Mouse (Mus musculus) ES-E14 (cell line): ENCODE results near the gene Aig1. TPM values are rescaled to one million over a fixed set of nuclear protein-coding genes. Genes with fewer than 3 reads are reported as not detected.

Experiments
- DNase-seq: peaks from one replicate; pipeline ENCODE4 v3.0.0-alpha.2; 2013; ENCODE audit warnings: low read depth, low spot score
- H3K27ac ChIP-seq: 2 replicates; pipeline ENCODE4 v1.5.1; 2012; ENCODE audit warnings: low read depth, mild to moderate bottlenecking, low read length, moderate library complexity, mixed read lengths; ENCODE audit not compliant: poor library complexity, insufficient read depth, severe bottlenecking
- H3K36me3 ChIP-seq: 2 replicates; pipeline ENCODE4 v1.6.1; 2012; ENCODE audit warnings: mild to moderate bottlenecking, low read length, moderate library complexity, mixed read lengths; ENCODE audit not compliant: control insufficient read depth, poor library complexity, insufficient read depth, severe bottlenecking
- H3K4me1 ChIP-seq, 2 experiments: fragments of 150-350 bp in 1 of 2; sonication (generic) in 1 of 2; 2 replicates each; pipeline ENCODE4 v1.6.1; 2012; ENCODE audit warnings: low read length in 2 of 2, mild to moderate bottlenecking in 1 of 2, mixed read lengths in 1 of 2; ENCODE audit not compliant: control insufficient read depth in 2 of 2, insufficient read depth in 2 of 2, poor library complexity in 1 of 2
- H3K4me3 ChIP-seq, 2 experiments: fragments of 150-350 bp in 1 of 2; sonication (generic) in 1 of 2; 2 replicates each; pipeline ENCODE4 v1.5.1; 2012; ENCODE audit warnings: low read length in 2 of 2, low read depth in 1 of 2, mild to moderate bottlenecking in 1 of 2, mixed read lengths in 1 of 2; ENCODE audit not compliant: insufficient read depth in 1 of 2, poor library complexity in 1 of 2, severe bottlenecking in 1 of 2
- H3K9ac ChIP-seq: 2 replicates; pipeline ENCODE4 v1.6.1; 2012; ENCODE audit warnings: low read depth, mild to moderate bottlenecking, low read length, mixed read lengths; ENCODE audit not compliant: poor library complexity, insufficient read depth, severe bottlenecking
- H3K9me3 ChIP-seq: fragments of 150-350 bp; sonication (generic); 2 replicates; pipeline ENCODE4 v1.6.1; 2012; ENCODE audit warnings: low read depth, mild to moderate bottlenecking, low read length; ENCODE audit not compliant: control insufficient read depth, insufficient read depth
- CHD2 ChIP-seq: IDR thresholded peaks from 2 replicates; pipeline ENCODE4 v1.6.1; 2014; ENCODE audit warnings: mild to moderate bottlenecking, low read depth, low read length, inconsistent platforms
- HCFC1 ChIP-seq: IDR thresholded peaks from 2 replicates; pipeline ENCODE4 v1.6.1; 2012; ENCODE audit warnings: low read length, inconsistent platforms, borderline replicate concordance; ENCODE audit not compliant: insufficient read depth
- MAFK ChIP-seq: IDR thresholded peaks from 2 replicates; pipeline ENCODE4 v1.6.1; 2014; ENCODE audit warnings: mild to moderate bottlenecking, low read depth, low read length, inconsistent platforms; ENCODE audit not compliant: insufficient read depth
- ZC3H11A ChIP-seq: IDR thresholded peaks from 2 replicates; pipeline ENCODE4 v1.6.1; 2012; ENCODE audit warnings: low read depth, mild to moderate bottlenecking, inconsistent platforms, low read length, borderline replicate concordance
- ZNF384 ChIP-seq: IDR thresholded peaks from 2 replicates; pipeline ENCODE4 v1.6.1; 2012; ENCODE audit warnings: low read depth, low read length, inconsistent platforms
- in situ Hi-C, 2 experiments: fragments of 600-800 bp; cut with MboI; formaldehyde crosslinking; loops; one replicate each; pipeline ENCODE4 v1.15.1; 2025; ENCODE audit warnings: low sequenced_read_pairs in 2 of 2, inconsistent platforms in 1 of 2; ENCODE audit not compliant: unreplicated experiment in 2 of 2
- total RNA-seq: library from RNA; depleted of rRNA; stranded (reverse); fragments of 300-350 nt; gene quantifications from 2 replicates; pipeline ENCODE4 v1.2.3, GENCODE M21; 2012

The Aig1 gene
- total RNA-seq, 1 experiment, result 10.1 TPM

DNA sequence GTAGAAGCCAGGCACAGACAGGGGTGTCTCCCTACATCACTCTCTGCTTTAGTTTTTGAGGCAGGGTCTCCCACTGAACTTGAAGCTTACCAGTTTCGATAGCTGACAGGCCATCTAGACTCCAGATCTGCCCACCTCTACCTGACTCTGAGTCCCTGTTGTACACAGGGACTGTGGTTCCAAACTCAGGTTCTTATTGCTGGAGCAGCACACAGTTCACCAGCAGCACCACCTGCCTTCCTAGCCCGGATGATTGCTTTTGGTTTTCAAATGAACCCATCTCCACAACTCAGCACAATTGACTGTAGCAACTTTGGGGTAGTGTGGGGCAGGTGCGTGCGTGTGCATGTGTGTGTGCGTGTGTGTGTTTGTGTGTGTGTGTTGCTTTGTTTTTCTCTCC lies 155.1 kb downstream of the Aig1 start:
- Histone ChIP-seq H3K9ac (no peak overlapping the region), H3K4me1 (no peaks in the 10 kb centered on the region; a peak in 1 of 4 replicates), H3K9me3 (no peaks in the 10 kb centered on the region), H3K27ac (no peak overlapping the region), H3K4me3 (no peak overlapping the region), H3K36me3 (no peaks in the 10 kb centered on the region)
- no peak for TF ChIP-seq MAFK
- no peak for TF ChIP-seq ZNF384
- TF ChIP-seq ZC3H11A, result no peak
- no peak for TF ChIP-seq CHD2
- no peak for TF ChIP-seq HCFC1
- in situ Hi-C loops, result no loop called here
- DNase-seq, result no peak

DNA sequence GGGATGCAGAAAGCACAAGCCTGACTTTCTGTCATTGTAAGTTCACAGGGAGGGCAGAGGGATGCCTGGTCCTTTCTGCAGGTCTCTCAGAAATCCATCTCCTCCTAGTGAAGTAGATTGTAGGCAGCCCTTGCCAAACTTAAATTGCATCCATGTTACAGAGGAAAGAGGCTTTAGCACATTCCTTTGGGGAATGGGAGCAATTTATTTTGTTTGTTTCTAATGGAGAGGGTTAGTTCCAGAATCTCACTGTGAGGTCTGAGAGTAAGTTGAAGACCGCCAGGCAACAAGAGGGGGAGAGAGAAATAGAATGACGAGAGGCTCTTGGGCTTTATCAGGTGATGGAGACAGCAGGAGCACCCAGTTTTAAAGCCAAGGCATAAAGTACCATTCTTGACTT lies 155.7 kb downstream of the Aig1 start:
- in situ Hi-C loops, result no loop called here
- H3K4me3 ChIP-seq, result no peak overlapping the region
- H3K9ac ChIP-seq, result no peak overlapping the region
- no peak for DNase-seq
- no peaks in the 10 kb centered on the region for H3K36me3 ChIP-seq
- no peaks in the 10 kb centered on the region for H3K9me3 ChIP-seq
- no peak overlapping the region for H3K27ac ChIP-seq
- TF ChIP-seq MAFK (no peak), HCFC1 (no peak), ZNF384 (no peak), CHD2 (no peak), ZC3H11A (no peak)
- no peaks in the 10 kb centered on the region; a peak in 1 of 4 replicates for H3K4me1 ChIP-seq

DNA sequence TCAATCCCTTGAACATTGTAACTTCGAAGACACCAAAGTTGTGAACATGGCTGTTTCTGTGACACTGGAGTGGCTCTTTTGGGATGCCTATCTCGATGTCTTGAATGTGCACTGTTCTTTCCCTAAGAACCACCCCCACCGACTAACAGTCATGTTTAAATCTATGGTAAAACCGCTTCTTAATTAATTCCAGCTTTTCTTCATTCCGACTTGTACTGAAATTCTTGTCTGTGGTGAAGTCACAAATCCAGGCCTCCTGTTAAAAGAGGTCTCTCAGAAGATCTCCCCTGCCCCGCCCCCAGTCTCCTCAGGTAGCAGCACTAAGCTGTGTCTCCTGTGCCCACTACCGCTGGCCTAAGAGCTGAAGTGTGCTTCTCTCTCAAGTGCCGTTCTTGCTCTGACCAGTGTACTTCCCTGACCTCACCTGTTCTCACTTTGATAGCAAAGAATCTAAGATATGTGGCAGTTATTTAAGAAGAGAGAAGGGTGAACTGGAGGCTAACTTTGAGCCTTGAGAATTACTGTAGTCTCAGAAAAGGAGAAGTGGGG lies 157.4 kb downstream of the Aig1 start:
- TF ChIP-seq ZNF384 (no peak), ZC3H11A (no peak), MAFK (no peak), CHD2 (no peak), HCFC1 (no peak)

DNA sequence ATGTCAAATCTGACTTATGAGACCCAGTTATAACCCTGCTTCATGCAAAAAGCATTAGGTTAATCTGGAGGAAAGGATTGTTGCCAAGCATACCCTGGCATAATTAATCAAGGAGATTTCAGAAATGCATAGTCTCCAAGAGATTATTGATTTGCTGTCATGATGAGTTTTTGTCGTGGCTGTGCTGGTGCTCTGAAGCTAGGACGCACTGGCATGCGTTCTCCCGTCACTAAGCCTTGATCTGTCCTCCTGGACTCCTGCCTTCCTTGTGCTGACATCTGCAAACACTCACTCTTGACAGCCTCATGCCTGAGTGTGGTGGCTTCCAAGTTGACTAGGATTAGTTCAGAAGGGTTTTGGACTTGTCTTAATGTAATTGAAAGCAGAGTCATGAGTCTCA lies 163.0 kb downstream of the Aig1 start:
- in situ Hi-C loops, result no loop called here
- Histone ChIP-seq H3K4me3 (no peak overlapping the region), H3K36me3 (no peaks in the 10 kb centered on the region), H3K9me3 (no peaks in the 10 kb centered on the region), H3K9ac (no peak overlapping the region), H3K27ac (no peak overlapping the region), H3K4me1 (no peaks in the 10 kb centered on the region)
- no peak for DNase-seq
- no peak for TF ChIP-seq ZNF384
- no peak for TF ChIP-seq HCFC1
- no peak for TF ChIP-seq CHD2
- TF ChIP-seq MAFK, result no peak
- no peak for TF ChIP-seq ZC3H11A

More for the DNA sequence above, 157.4 kb downstream of the Aig1 start:
- in situ Hi-C loops, result no loop called here
- no peak for DNase-seq
- H3K36me3 ChIP-seq, result no peaks in the 10 kb centered on the region
- no peak overlapping the region for H3K9ac ChIP-seq
- H3K9me3 ChIP-seq, result no peaks in the 10 kb centered on the region
- no peak overlapping the region for H3K4me3 ChIP-seq
- H3K27ac ChIP-seq, result no peak overlapping the region
- H3K4me1 ChIP-seq, result no peaks in the 10 kb centered on the region; a peak in 1 of 4 replicates

DNA sequence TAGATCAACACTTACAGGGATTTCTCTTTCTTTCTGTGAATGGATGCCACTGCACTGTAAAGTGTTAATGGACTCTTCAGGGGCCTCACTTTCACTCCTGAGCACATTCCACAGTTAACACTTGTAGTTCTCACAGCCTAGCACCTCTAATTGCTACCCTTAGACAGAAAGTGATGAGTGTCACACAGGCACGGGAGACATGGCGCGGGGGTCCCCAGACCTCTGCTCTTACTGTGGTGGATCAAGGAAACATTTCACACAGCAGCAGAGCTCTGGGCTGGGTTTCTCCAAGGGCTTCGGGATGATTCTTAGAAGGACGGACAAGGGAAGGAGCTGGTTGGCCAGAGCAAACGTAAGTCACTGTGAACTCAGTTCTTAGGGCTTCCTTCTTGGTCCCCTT lies 166.1 kb downstream of the Aig1 start:
- DNase-seq, result no peak
- in situ Hi-C loops, result no loop called here

More for the DNA sequence above, 166.1 kb downstream of the Aig1 start:
- no peak overlapping the region for H3K27ac ChIP-seq
- no peaks in the 10 kb centered on the region for H3K4me1 ChIP-seq
- no peaks in the 10 kb centered on the region for H3K9me3 ChIP-seq
- no peaks in the 10 kb centered on the region for H3K36me3 ChIP-seq
- H3K4me3 ChIP-seq, result no peak overlapping the region
- no peak for TF ChIP-seq ZC3H11A
- TF ChIP-seq HCFC1, result no peak
- TF ChIP-seq MAFK, result no peak
- TF ChIP-seq ZNF384, result no peak
- no peak for TF ChIP-seq CHD2
- H3K9ac ChIP-seq, result no peak overlapping the region
